Mouse (Mus musculus) CH12.LX (cell line): ENCODE data around the gene Dusp22. TPM values are rescaled to one million over a fixed set of nuclear protein-coding genes. Genes with fewer than 3 reads are reported as not detected.

Source experiments
- BHLHE40 ChIP-seq: IDR thresholded peaks from 2 replicates; pipeline ENCODE4 v1.6.1; 2011; ENCODE audit warnings: mild to moderate bottlenecking, low read depth, low read length, improper control_type of control experiment
- CHD1 ChIP-seq: IDR thresholded peaks from 2 replicates; pipeline ENCODE4 v1.6.1; 2012; ENCODE audit warnings: low read depth, low read length, improper control_type of control experiment, inconsistent platforms
- CTCF ChIP-seq, 2 experiments: IDR thresholded peaks in 1 of 2; conservative IDR thresholded peaks in 1 of 2; 2 replicates each; pipeline ENCODE4 v1.5.1; 2011 to 2012; ENCODE audit warnings: low read depth in 2 of 2, low read length in 2 of 2, improper control_type of control experiment in 1 of 2, inconsistent platforms in 1 of 2, mild to moderate bottlenecking in 1 of 2, moderate library complexity in 1 of 2
- ETS1 ChIP-seq: conservative IDR thresholded peaks from 2 replicates; pipeline ENCODE4 v1.6.1; 2012; ENCODE audit warnings: low read depth, mild to moderate bottlenecking, inconsistent platforms, low read length, improper control_type of control experiment, moderate library complexity
- GABPA ChIP-seq: IDR thresholded peaks from 2 replicates; pipeline ENCODE4 v1.6.1; 2012; ENCODE audit warnings: low read depth, low read length, improper control_type of control experiment, inconsistent platforms; ENCODE audit not compliant: insufficient replicate concordance
- HCFC1 ChIP-seq: IDR thresholded peaks from 2 replicates; pipeline ENCODE4 v1.6.1; 2012; ENCODE audit warnings: low read depth, mild to moderate bottlenecking, inconsistent platforms, low read length, improper control_type of control experiment
- JUN ChIP-seq: IDR thresholded peaks from 2 replicates; pipeline ENCODE4 v1.6.1; 2011; ENCODE audit warnings: low read depth, mild to moderate bottlenecking, low read length, improper control_type of control experiment, moderate library complexity; ENCODE audit not compliant: insufficient read depth
- MXI1 ChIP-seq: IDR thresholded peaks from 2 replicates; pipeline ENCODE4 v1.6.1; 2011; ENCODE audit warnings: mild to moderate bottlenecking, low read depth, low read length, improper control_type of control experiment
- NELFE ChIP-seq: IDR thresholded peaks from 2 replicates; pipeline ENCODE4 v1.6.1; 2011; ENCODE audit warnings: low read depth, low read length, improper control_type of control experiment
- SIN3A ChIP-seq: IDR thresholded peaks from 2 replicates; pipeline ENCODE4 v1.6.1; 2012; ENCODE audit warnings: low read length, improper control_type of control experiment, inconsistent platforms
- UBTF ChIP-seq: IDR thresholded peaks from 2 replicates; pipeline ENCODE4 v1.6.1; 2012; ENCODE audit warnings: low read depth, mild to moderate bottlenecking, inconsistent platforms, low read length, improper control_type of control experiment, moderate library complexity
- ZNF384 ChIP-seq: IDR thresholded peaks from 2 replicates; pipeline ENCODE4 v1.6.1; 2012; ENCODE audit warnings: low read depth, low read length, improper control_type of control experiment, inconsistent platforms
- polyA plus RNA-seq: library from polyadenylated mRNA; unstranded; fragments of >175 nt; gene quantifications from 2 replicates; pipeline ENCODE4 v1.2.1, GENCODE M21; 2012; ENCODE audit warnings: low read depth; ENCODE audit not compliant: insufficient read length
- total RNA-seq, 2 experiments: library from RNA; depleted of rRNA; stranded (reverse); fragments of 300-350 nt in 1 of 2; fragments of >200 nt in 1 of 2; gene quantifications; 2 replicates each; pipeline ENCODE4 v1.2.3; 2012 to 2014

Dusp22 gene
- total and polyA plus RNA-seq, 3 experiments: 18.0 to 28.7 (median 22.5) TPM

GRCm38 (mm10) chr13:30760374-30761090 is 100.7 kb downstream of the Dusp22 start (continued):
- TF ChIP-seq ZNF384 (no peak), JUN (no peak), CHD1 (peak; percentile 21; the same call in 1 of the 2 replicates), NELFE (no peak), HCFC1 (no peak), BHLHE40 (peak; percentile 10; the same call in 1 of the 2 replicates), GABPA (no peak), ETS1 (no peak), SIN3A (no peak), MXI1 (no peak; the same call in 1 of the 2 replicates), CTCF (conservative IDR thresholded peaks at IDR 0.05 in 1 of 2, IDR thresholded peaks at IDR 0.05 in 1 of 2; ENCODE audit: low read depth in 2 of 2, low read length in 2 of 2) (no peak), UBTF (no peak)

Other genes with a start within 250 kb of the Dusp22 start
- 154 and 171 TPM in 2 replicates for gene Uqcrfs1, start 114.6 kb upstream of the Dusp22 start, total RNA-seq (2012; rRNA removed)
- gene Uqcrfs1, start 114.6 kb upstream of the Dusp22 start, total RNA-seq (2014; rRNA removed): 292 and 297 TPM in 2 replicates
- 169 and 173 TPM in 2 replicates for gene Uqcrfs1, start 114.6 kb upstream of the Dusp22 start, polyA plus RNA-seq
- 115 and 138 TPM in 2 replicates for gene Irf4, start 89.2 kb downstream of the Dusp22 start, total RNA-seq (2012; rRNA removed)
- 122 and 142 TPM in 2 replicates for gene Irf4, start 89.2 kb downstream of the Dusp22 start, total RNA-seq (2014; rRNA removed)
- gene Irf4, start 89.2 kb downstream of the Dusp22 start, polyA plus RNA-seq: 74.5 and 81.7 TPM in 2 replicates